Mouse (Mus musculus) fibroblast of lung, adult 2 months (primary cell): ENCODE measurements around the gene Prepl.

ENCODE experiments used
- DNase-seq: peaks from one replicate; pipeline ENCODE4 v3.0.0-alpha.2; 2011; ENCODE audit warnings: low read depth

The Prepl gene

DNA sequence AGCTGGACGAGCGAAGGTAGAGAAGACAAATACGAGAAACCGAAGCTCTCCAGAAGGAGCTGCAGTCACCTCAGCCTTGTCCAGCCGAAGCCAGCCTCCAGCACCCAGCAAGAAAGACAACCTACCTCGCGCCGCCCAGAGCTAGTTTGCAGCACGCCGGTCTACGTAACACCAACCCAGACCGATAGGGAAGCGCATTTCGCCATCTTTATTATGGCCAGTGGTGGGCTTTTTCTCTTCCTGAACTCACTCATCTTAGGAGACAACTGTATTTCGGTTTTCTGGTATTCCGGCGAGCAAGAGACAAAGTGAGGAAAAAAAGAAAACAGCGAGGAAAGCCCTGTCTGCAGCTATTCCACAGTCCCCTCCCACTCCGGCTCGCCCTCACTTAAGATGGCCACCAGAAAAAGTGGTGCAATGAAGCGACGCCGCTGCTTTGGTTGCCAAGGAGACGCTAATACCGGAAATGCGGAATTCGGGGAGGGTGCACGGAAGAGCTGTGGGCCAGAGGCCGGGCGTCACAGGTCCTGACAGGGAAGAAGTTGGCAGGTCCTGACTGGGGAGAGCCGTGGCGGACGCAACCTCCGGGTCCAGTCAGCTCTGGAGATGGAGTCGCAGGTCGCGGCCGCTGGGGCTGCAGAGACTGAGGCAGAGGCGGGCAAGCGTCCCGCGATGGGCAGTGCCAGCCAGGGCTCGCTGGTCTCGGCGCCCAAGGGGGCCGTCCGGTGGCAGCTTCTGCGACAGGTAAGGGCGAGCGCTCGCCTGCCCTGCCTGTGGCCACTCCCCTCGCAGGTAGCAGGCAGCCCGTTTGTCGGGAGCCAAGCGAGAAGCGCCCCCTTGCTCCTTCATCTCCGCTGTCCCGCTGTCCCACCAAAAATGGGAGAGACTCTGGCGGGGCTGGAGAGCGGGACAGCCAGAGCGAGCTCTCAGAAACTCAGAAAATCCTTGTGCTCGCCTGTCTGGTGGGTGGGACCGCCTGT lies at the start of gene Prepl, which contains the start of gene Camkmt:
TSS of gene Prepl (minus strand) at position 122 of the 980 bp plus-strand sequence.
TSS of gene Camkmt (plus strand) at position 433 of the 980 bp plus-strand sequence.
- peak; percentile 94 for DNase-seq

- DNase-seq = no peak
Observed at GRCm38 (mm10) chr17:85138393-85138792, 48.4 kb upstream of the Prepl start.

DNA sequence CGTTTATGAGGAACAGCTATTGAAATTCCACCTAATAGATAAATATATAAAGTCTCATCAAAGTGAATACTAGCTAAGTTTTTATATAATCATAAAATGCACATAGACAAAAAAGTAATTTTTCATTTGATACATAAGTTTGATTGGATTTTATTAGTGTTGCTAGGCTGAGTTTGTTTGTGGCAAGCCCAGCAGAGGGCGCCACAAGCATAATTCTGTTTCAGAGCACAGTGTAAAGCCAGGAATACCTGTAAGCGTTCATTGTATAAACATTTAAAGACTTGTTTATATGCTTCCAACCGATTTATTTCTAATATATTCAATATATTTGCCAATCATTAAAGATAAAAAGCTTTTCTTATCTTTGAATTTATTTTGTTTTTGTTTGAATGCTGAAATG lies 26.6 kb upstream of the Prepl start:
- DNase-seq = no peak

DNA sequence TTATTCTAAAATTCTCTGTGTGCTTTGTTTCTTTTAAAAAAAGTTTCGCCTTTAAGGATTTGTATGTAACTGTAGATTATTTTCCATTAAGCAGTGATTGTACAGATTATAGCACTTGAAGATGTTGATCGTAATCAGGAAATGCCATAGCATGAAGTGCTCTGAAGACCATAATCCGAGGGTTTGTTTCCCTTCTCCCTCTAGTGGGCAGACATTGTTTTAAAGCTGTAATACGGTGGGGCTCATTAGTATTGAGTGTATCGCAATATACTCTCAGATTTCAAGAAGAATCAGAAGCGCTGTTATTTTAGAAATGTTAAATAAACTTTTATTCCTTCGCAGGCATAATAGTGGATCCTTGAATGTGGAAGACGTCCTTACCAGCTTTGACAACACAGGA lies 23.4 kb upstream of the Prepl start:
- no peak for DNase-seq

- DNase-seq = no peak
Observed at GRCm38 (mm10) chr17:85110640-85111039, 20.6 kb upstream of the Prepl start.

GRCm38 (mm10) chr17:85103310-85103709 lies 13.3 kb upstream of the Prepl start:
- DNase-seq = no peak

- no peak for DNase-seq
Observed at GRCm38 (mm10) chr17:85101751-85102150, 11.7 kb upstream of the Prepl start.

DNA sequence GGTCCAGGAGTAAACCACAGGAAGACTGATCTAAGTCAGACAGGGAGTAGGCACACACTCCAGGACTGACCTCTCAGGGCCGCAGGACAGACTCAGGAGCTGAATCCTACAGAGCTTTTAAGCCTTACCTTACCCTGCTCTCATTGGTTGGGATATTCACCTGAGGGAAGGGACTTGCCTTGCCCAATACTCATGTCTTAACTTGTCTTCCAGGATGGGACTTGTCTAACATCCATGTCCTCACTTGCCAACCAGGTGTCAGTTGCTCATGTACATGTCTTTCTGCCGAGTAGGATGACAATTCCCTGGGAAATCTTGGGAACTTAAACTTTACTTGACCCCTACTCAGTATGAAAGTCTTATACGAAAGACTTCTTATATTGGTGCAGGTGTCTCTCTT lies 10.2 kb upstream of the Prepl start:
- no peak for DNase-seq

DNA sequence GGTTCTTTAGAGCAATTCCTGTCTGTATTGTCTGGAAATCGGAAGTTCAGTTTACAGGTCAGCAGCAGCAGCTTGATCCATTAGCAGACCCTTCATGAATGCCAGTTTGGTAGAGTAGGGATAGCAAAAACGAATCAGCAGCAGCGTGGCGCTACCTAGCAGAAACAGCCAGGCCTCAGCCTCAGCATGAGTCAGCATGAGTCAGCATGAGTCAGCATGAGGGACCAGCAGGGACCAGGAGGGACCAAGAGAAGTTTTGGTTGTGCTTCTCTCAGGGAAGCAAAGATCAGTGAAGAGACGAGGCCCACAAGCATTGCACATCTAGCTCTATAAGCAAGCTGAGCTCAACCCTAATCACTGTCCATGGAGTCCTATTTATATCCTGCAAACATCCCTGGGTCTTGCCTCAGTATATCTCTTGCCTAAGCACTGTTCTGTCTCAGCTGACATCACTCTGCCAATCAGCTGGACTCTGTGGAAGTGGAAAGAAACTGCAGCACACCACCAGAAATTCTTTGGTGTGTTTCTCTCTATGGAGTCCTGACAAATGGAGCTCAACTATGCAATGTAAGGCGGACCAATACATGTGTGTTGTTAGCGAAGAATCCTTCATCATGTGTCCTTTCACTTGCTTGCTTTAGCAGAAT lies 8.8 kb upstream of the Prepl start:
- DNase-seq = no peak

- DNase-seq = no peak
Observed at GRCm38 (mm10) chr17:85096396-85096795, 6.4 kb upstream of the Prepl start.

DNA sequence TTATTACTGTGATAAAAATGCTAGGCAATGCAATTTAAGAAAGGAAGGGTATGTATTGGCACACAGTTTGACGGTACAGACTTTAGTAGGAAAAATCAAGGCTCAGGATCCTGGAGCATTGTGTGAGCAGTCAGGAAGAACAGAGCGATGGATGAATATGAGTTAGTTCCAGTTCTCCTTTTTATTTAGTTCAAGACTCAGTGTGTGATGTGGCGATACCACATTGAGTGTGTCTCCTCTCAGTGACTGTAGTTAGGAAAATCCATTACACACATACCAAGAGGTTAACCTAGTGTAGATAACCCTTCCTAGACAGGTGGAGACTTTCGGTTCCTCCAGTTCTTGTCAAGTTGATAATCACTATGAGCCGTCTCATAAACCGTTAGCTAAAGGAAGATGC lies 1.7 kb upstream of the Prepl start:
- no peak for DNase-seq

- no peak for DNase-seq
Observed at GRCm38 (mm10) chr17:85089621-85090020, 420 bp downstream of the Prepl start.

DNA sequence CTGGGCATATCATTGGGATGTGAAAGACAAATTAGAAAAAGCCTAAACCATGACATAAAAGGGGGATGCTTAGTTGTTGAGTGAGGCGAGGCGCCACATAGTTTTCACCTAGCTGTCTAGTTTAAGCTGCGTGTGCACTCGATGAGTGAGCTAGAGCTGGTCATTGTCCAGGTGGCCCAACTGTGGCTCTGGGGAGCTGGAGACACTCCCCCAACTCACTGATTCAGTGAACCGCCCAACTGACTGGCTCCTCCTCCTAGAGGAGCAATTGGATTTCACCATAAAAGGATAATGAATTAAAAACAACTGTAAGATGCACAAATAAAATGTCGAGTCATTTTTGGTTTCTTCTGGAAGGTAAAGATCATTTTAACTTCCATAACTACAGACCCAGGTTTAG lies 1.0 kb downstream of the Prepl start:
- no peak for DNase-seq

- DNase-seq = no peak
Observed at GRCm38 (mm10) chr17:85088401-85088800, 1.6 kb downstream of the Prepl start.

GRCm38 (mm10) chr17:85087591-85087990 lies 2.5 kb downstream of the Prepl start:
- DNase-seq = no peak

DNA sequence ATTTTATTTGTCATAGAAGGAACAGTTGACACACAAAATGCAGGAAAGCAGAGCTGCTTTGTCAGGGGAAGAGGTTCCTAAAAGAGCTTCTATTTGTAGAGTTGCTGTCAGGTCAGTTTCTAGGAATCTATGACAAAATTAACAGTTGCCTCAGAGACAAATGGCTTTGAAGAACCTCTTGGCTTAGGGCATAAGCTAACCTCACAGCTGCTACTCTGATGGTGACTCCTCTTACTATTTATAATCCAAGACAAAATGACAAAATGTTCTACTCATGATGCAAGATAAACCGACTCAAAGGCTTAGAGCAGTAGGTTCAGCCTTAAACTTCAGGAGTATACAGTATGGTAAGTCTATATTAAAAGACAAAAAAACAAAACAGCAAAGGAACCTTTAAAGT lies 3.5 kb downstream of the Prepl start:
- no peak for DNase-seq

GRCm38 (mm10) chr17:85085335-85085734 lies 4.7 kb downstream of the Prepl start:
- DNase-seq = no peak

DNA sequence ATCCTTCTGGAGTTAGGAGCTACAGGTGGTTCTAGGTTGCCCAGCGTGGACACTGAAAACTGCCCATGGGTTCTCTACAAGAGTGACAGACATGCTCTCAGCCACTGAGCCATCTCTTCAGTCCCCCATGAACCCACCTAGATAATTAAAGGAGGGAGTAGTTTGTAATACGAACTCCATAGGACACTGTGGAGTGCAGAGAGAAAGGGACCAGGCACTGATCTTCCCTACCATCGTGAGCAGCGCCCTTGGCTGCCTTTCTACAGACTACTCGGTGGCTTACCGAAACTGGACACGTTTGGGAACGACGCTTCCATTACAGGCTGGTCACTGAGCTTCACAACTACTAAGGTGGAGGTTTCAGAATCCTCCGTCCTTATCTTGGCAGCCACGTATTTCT lies 9.3 kb downstream of the Prepl start:
- no peak for DNase-seq

DNA sequence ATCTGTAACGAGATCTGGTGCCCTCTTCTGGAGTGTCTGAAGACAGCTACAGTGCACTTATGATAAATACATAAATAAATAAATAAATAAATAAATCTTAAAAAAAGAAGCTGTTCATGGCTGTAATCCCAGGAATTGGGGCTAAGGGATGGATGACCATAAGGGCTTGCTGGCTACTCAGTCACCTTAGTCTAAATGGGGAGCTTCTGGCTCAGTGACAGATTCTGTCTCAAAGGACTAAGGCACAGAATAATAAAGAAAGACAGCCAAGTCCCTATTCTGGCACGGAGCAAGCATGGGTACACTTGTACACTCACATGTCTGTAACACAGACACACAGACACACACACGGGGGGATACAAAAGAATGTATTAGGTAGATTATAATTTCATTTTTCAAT lies 10.8 kb downstream of the Prepl start:
- DNase-seq = no peak

DNA sequence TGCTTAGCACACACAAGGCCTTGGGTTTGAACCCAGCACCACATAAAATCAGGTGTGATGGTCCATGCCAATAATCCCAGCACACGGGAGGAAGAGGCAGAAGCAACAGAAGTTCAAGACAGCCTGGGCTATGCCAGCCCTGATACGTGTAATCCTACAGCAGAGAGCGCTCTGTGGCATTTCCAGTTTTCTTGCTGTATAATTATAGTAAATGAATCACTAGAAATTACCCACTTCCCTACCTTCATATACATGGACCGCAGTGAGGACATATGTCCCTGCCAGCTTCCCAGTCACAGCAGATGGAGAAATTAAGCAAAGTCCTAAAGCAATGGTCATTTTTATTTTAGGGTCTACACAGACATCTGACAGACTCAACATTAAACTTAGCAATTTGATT lies 16.0 kb downstream of the Prepl start:
- DNase-seq = no peak

- DNase-seq = no peak
Observed at GRCm38 (mm10) chr17:85073214-85073613, 16.8 kb downstream of the Prepl start.

DNA sequence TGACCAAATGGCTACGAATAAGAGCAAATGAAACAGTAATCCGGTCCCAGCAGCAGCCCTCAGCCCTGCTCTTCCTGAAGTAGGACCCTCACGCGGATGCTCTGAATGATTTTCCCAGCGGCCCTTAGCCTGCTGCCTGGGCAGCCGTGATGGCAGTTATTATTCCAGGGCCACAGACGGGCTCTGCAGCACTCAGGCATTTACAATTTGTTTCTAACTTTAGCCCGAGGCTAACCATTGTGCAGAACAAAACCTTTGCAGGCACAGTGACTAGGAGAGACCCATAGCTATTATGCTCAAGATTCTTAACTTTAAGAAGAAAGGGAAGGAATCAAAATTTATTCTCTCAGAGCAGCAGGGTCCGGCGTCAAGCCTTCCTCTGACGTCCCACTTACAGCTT lies 17.7 kb downstream of the Prepl start:
- DNase-seq = no peak

DNA sequence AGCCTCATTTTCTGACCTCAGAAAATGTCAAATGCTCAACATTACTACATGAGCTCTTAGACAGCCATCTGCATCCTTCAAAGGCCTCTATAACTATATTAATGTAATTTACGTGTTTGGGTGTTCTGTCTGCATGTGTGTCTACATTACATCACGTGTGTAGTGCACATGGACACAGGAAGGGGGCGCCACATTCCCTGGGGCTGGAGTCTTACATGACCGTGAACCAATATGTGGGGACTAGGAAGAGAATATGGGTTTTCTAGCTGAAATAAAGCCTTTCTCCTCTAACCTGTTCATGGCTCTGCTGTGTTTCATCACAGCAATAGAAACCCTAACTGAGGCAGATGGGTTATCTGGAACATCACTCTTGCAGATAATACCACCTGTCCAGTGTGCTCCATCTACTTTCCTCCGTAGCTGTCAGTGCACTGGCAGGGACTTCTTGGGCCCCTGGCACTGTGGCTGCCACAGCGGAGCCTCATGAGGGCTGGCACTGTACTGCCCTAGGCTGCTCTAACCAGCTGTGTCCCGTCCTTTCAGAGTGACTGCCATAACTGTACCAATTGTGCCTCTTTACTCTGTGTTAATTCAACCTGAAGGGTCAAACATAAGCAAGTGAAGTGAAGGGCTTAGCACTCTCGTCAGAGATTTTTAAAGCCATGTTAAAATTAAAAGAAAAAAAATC lies 18.8 kb downstream of the Prepl start:
- no peak for DNase-seq
